Mouse (Mus musculus): ENCODE measurements around the gene Zfp617.

GRCm38 (mm10) chr8:71912286-71912685 is 3.9 kb downstream of the Zfp617 start:
- TF ChIP-seq CTCF (IDR thresholded peaks at IDR 0.05; ENCODE audit: borderline replicate concordance, control insufficient read depth, extremely low read depth, insufficient read depth, low read length, poor library complexity) (no peak), POLR2A (IDR thresholded peaks at IDR 0.05; ENCODE audit: control insufficient read depth, extremely low read depth, insufficient read depth, low read length, poor library complexity) (no peak)
